Mouse (Mus musculus): ENCODE measurements around the gene Hpcal4.

Gene Hpcal4

DNA sequence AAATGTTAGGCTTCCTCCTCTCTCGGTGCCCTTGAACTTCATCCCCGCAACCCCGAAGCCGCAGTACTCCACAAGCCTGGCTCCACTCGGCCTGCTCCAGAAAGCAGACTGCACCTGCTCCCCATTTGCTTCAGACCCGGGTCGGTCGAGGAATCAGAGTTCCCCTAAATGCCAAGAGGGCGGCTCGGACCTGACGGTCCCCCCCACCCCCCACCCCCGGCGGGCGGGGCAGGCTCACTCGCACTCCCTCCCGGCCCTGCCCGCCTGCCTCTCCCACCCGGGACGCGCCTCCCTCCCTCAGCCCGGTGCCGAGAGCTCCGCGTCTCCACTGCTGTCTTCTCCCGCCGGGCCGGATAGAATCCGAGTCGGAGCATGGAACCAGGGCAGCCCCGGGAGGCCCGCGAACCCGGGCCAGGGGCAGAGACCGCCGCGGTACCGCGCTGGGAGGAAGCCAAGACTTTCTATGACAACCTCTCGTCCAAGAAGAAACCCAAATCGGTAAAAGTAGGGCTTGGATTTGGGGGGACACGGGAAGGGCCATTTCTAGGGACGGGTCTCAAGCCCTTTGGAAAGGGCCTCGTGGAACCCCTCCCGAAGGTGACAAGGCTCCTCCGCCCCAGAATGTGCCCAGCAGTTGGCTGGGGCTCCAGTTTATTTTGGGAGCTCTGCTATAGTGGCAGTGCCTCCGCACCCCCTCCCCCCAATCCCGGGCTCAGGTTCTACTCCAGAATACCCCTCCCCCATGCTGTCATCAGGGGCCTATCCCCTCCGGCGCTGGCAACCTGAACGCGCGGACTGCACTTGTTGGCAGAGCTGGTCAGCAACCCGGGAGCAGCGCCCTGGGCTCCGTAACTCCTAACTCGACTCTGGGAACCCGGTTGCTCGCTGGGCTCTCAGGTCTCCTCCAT lies 18.4 kb downstream of the Hpcal4 start, which contains the start of gene Nt5c1a:
Gene Nt5c1a (plus strand): TSS at position 319 of the 908 bp plus-strand sequence.
- peak; percentile 78 to 80 for DNase-seq

DNA sequence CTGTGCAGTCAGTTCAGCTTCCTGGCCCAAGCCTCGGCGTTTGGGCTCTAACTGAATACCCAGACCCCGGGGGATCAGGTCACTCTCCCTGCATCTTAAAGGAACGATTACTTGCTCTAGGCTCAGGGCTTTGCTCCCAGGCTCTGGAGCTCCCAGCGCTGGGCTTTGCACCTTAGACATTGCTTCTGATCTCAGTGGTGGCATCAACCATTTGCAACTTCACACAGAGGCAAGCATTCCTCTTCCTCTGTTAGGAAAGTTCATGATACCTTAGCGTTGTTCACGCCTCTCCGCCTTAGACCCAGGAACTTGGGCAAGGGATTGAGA lies 19.0 kb downstream of the Hpcal4 start:
- DNase-seq, result no peak

DNA sequence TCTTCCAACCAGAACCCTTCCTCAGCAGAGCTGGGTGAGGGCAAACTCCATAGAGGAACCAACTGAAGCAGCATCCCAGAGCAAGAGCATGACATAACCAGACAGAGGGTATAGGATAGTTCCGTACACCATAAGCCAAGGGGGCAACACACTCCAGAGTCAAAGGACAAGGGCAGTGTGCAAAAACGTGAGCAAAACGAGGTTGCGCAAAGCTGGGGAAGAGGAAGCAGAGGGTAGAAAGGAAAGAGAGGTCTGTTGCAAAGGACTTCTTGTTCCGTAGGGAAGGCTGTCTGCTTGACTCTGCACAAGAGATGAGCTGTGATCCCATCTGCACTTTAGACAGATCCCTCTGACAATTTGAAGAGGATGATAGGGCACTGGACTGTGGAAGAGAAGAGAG lies 24.3 kb downstream of the Hpcal4 start:
- no peak for DNase-seq

DNA sequence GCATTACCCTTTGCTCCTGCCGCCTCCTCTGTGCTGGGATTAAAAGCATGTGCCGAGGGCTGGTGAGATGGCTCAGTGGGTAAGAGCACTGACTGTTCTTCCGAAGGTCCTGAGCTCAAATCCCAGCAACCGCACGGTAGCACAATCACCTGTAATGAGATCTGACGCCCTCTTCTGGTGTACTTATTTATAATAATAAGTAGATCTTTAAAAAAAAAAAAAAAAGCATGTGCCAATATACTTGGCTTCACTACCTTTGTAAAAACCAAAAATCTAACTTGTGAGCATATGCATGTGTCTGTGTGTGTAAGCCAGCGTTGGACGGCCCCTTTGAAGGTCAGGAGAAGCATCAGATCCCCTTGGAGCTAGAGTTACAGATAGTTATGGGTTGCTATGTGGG lies 28.0 kb downstream of the Hpcal4 start:
- no peak for DNase-seq

DNA sequence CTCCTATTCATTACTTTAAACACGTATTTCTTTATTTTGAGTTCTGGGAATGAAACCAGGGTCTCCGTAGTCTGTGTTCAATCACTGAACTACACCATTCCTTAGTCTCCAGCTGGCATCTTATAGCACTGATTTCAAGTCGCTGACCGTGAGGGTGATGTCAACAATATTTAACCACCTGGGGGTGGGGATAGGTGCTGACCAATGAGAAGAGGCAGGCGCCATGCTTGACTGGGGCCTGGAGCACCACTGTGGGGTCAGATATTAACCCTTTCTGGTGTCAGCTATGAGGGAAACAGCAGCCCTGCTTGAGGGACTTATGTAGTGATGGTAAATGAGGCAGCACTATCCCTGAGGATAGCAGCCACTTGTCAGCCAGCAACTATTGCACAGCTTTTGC lies 28.4 kb downstream of the Hpcal4 start:
- no peak for DNase-seq

DNA sequence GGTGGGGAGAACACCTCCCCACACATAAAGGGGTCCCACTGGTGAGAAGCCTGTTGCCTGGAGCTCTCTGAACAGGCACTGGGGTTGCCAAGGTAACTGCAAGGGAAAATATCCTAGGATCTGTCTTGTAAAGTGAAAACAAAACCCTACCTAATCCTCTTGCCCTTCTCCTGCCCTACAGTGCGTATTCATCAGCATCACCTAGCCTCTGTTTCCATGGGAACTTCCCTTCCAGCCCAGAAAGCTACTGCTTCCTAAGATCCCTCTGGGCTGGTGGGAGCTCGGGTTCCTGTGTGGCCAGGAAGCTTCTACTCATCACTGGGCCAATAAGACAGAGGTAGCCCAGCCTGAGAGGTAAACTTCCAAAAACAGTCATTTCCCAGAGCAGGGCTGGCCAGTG lies 29.3 kb downstream of the Hpcal4 start:
- no peak for DNase-seq

DNA sequence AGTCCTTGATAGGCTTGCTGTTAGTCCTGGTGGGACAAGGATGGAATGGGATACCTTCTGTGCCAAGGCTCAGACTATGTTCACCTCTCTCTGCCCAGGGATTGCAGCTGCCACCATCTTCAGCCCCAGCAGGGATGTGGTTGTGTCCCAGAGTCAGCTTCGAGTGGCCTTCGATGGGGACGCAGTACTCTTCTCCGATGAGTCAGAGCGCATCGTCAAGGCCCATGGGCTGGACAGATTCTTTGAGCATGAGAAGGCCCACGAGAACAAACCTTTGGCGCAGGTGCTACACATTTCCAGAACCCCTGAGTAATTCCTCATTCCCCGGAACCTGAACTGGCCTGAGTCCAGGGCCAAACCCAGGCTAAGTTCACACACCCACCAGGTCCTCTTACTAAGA lies 30.9 kb downstream of the Hpcal4 start:
- no peak for DNase-seq

DNA sequence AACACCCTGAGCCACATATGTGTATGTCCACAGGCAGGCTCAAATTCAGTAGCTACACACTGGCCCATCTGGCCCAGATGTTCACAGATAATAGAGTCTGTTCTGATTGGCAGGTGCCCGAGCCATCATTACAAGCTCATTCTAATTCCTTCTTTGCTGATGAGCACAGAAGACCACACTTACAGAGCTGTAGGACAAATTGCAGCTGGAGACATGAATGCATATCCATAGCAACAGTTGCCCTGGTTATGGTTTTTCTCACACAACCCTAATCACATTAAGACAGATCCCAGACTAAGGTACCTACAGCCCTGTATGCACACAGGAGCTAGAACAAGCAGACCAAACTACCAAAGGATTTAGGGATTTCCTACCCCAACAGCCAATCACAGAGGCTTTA lies 32.3 kb downstream of the Hpcal4 start:
- no peak for DNase-seq

DNA sequence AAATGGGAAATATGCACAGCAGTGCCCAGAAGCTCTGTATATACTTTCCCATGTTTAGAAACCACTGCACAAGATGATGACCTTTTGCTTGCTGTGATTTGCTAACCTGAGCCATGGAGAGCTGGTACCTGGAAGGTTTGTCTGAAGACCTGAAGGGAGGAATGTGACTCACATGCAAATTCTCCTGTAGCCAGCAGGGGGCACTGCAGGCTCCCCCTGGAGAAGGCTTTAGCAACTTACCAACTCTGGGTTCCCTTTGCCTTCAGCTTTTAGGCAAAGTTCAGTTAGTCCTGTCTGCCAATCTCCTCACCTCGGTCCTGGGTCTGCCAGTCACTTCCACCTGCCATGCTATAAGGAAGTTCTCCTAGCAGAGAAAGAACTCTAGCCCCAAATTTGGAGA lies 33.8 kb downstream of the Hpcal4 start:
- peak; percentile 51 to 55 for DNase-seq

DNA sequence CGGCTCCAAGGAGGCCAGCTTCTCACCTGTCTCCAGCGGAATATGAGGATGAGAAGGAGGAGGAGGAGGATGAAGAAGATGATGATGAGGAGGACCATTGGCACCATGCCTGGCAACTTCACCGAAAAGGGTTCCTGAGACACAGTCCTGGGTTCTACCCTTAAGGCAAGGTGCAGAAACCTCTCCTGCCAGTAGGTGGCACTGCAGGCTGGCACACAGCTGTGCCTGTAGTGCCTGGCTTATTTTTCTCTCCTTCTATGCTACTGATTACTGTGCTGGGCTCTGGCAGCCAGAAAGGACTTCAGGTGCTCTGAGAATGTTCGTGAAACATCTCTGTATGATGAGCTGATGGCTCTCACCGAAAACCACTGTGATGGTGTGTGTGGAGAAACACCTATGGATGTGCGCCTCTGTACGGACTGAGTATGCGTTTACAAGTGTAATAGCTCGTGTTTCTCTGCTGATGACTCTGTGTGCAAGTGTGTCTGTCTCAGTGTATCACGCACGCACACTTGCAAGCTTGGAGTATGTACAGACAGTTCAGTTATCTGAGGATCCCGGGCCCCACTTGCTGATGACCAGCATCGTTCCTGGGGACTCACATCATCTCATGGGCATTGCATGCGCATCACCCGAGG lies 36.8 kb downstream of the Hpcal4 start:
- peak; percentile 91 to 94 for DNase-seq

DNA sequence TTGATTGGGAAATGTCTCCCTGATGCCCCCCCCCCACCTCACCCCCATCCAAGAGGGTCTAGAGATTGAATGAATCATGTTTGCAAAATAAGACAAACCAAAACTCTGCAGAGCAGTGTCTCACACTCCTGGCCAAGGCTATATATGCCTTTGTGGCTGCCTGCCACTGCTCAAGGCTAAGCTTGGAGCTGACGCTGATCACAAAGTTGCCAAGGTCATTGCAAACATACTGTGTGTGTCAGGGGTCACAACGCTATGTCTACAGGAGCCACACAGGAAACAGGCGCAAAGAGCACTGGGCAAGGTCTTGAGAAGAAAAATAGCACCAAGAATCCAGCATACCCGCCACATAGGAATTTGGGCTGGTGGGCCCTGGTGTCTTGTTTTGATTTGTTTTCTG lies 37.6 kb downstream of the Hpcal4 start:
- no peak for DNase-seq

DNA sequence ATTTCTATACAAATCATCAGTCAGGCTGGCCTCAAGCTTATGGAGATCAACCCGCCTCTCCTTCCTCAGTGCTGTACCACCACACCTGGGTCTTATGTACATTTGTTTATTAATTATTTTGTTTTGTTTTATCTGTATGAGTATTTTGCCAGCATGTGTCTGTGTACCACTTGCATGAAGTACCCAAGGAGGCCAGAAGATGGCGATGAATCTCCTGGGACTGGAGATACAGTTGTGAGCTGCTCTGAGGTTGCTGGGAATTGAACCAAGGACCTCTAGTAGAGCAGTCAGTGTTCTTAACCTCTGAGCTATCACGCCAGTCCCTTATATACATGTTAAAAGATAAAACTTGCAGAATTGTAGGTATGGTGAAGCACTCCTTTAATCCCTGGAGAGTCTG lies 40.3 kb downstream of the Hpcal4 start:
- DNase-seq, result peak; percentile 46 to 61

DNA sequence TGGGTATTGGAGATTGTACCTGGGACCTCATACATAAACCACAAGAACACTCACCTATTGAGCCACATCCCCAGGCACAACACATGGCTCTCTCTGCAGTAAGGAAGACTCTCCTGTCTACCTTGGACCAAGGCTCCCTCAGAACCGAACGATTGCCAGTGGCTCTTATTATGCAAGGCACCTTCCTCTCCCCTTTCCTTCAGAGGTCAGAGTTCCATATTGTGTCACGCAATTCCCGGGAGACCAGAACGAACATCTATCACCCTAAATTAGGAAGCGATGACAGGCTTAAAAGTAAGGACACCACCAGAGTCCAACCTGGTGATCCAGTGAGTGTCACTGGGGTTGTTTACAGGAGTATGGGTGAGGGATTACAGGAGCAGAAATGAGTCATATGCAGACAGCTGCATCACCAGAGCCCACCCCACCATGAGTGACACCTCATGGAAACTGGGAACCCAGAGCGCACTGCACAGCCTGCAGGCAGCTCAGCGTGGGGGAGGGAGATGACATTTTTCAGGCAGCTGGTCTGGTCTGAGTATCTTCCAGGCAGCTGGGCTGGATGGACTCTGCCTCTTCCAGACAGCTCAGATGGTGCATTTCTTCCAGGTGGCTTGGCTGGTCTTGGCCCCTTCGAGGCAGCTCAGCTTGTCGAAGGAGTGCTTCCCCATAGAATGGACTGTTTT lies 42.8 kb downstream of the Hpcal4 start:
- peak; percentile 71 to 74 for DNase-seq

DNA sequence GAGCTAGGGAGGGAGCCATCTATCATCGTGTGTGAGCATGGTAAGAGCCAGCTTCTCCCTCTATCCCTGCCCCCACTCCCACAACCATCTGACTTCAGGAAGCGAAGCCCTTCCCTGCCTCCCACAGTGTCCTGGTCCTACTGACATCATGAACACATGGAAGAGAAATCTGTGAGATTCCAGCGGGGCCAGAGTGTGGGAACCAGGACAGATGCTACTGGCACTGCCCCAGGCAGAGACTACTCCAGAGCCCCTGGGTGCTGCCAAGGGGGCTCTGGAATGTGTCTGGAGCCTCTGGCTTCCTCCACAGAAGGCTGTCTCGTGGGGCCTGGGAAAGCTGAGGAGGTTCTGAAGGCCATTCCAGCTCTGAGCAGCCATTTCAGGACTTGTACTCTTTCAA lies 44.7 kb downstream of the Hpcal4 start:
- peak; percentile 62 to 68 for DNase-seq

DNA sequence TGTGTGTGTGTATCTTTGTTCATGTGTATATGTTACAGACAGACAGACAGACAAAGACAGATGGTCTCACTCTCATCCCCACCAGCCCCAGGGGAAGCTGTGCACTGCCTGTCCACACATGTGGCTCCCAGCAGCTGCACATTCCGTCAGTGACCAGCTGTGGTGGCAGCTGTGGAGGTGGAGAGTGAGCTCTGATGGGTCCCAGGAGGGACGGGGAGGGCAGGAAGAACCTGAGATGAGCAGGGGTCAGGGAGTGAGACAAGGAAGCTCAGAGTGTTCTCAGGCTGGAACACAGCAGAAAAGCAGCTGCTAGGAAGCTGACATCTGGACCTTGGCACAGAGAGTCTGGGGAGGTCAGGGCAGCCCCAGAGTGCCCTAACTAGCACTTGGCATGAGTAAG lies 45.2 kb downstream of the Hpcal4 start:
- DNase-seq, result no peak

DNA sequence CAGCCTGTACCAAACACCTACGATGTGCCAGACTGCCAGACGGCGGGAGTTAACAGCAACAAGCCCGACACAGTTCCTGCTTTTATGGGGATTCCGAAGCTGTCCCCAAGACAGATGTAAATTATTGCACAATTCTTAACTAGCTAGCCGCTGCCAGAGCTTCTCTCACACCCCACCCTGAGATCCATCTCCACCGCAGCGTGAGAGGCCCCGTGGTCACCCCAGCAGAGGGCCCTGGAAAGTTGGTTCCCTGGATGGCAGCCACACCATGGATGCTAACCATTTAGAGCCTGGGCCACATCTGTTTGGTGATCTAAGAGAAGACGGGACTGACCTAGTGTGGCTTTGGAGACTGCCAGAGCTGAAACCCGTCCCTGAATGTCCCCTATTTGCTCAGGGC lies 46.1 kb downstream of the Hpcal4 start:
- DNase-seq, result no peak

DNA sequence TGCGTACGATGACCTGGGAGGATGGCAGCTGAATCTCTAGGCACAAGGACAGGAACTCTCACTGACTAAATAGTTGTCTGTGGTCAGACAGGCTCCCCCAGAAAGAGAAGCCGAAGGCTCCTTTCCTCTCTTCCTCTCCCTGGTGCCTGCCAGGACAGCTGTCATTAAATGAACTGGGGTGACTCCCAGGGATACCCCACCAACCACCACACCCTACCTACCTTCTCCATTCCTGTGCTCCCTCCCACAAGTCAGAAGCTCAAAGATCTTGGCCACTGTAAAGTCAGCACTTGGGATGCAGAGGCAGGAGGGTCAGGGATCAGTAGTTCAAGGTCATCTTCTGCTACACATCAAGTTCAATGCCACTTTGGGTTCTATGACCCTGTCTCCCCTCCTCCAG lies 49.8 kb downstream of the Hpcal4 start:
- no peak for DNase-seq

DNA sequence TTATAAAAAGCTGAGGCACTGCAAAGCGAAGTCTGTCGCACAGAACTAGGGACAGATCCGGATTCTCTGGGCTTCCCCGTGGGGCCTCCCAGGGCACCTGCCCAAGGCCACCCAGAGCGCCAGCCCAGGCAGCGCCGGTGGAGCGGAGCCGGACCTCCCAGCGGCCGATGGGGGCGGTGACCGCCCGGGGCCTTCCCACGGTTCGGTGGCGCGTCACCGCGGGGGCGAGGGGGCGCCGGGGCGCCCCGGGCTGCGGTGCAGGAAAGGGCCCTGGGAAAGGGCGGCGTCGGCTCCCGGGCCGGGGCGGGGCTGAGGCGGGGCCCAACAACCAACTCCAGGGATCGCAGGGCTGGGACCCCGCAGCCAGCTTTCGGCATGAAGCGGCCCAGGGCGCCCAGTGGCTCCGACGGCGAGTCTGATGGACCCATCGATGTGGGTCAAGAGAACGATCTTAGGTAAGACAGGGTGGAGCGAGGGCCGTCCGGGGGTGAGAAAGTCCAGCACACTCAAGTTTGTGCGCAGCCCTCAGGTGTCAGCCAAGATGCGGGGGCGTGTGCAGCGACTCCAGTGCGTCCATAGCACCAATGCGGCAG lies 50.6 kb downstream of the Hpcal4 start, which contains the start of gene Heyl:
Gene Heyl (plus strand): TSS at position 65 of the 593 bp plus-strand sequence.
- peak in 1 of 2 experiments; percentile 43 for DNase-seq

DNA sequence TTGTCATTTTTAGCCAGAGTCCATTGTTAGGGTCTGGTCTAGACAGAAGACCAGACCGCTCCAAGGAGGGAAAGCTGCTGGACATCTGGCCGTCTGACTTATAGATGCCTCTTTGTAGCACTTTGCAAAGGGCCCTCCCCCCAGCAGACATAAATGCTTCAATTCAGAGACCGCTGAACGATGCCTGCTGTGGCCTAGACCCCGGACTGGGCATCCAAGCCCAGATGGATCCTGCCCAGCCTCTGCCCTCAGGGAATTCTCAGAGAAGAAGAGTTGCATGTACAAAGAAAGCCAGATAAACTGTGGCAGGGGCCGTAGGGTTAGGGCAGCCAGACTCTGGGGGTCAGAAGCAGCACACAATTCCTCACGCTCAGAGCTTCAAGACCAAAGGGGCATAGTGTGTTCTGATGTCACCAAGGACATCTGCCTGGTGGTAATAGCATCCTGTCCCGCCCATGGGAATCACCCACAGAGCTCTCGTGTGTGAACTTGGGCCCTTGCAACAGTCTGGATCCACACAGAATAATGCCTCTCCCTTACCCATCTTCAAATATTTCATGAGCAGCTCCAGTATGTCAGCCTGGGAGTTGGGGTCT lies 52.9 kb downstream of the Hpcal4 start:
- peak in 1 of 2 experiments; percentile 27 for DNase-seq

DNA sequence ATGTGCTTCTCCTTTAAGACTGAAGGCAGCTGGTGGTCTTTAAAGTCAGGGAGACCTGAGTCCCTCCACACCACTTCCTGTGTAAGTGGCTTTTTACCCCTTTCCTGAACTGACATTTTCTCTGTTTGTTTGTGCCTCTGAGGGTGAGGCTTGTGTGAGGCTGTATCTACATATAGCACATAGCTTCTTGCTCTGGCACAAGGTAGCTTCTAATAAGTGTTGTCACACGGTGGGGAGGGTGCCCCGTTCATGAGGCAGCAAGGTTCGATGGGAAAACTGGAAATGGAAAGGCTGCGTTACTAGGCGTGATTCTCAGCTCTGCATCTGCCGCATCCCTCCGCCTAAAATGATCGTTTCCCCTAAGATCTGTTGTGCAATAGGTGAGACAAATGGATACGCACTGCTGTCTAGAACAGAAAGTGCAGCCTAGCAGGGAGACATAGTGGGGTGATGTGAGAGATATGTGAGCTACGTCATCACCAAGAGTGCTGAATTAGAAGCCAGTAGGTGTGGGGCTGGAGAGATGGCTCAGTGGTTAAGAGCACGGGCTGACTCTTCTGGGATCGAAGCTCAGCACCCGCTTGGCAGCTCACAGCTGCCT lies 53.5 kb downstream of the Hpcal4 start:
- no peak for DNase-seq

DNA sequence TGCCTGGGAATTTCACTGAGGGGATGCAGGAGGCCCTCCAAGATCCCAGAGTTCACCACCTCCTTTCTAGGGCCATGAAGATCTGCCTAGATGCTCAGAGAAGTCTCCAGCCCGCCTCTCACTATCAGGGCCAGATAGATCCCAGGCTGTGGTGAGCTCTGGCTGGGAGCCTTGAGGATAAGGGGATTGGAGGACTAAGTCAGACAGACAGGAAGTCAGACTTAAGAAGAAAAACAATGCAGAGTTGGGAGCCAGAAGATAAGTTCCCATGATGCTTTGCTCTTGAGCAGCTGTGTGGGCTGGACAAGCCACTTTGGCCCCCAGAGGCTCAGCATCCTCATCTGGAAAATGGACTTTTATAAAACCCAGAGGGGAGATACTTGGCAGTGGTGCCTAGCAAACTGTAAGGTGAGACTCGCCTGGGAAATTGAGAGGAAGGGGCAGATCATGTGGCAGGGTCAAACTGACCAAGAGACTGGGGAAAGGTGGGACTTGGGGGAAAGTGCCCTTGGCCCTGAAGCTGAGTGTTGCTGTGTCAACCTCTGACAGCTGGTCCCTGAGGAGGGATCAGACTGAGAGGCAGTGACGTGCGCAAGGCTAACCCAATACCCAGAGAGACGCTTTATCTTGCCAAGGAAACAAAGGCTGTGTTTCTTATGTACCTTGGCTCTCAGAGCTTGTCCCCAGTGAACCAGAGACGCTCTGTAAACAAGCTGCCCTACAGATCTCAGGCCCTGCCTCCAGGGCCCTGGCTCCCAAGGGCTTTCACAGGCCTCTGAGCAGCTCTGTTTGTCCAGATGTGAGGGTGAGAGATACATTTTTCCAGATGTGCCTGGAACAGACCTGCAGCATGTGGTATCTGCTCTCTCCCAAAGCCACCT lies 54.6 kb downstream of the Hpcal4 start:
- no peak for DNase-seq
